Mouse (Mus musculus): ENCODE measurements around the gene Ubqlnl. TPM values are rescaled to one million over a fixed set of nuclear protein-coding genes. Genes with fewer than 3 reads are reported as not detected.

Gene Ubqlnl
- polyA plus RNA-seq (2014; fragmentation: Nextera tagmentation; extraction: Ambion mirVana): not detected in 2 replicates

GRCm38 (mm10) chr7:104150456-104150855 lies at the start of gene Ubqlnl:
Gene Ubqlnl, minus strand, starts transcription at chr7:104150556.
- no peak within 1 kb of the TSS for H3K9ac ChIP-seq (replicated peaks; ENCODE audit: low read depth, low read length)
- no peak within 1 kb of the TSS for H3K4me3 ChIP-seq (ENCODE audit: low read depth, low read length)
- no peaks in the 10 kb centered on the region for H3K36me3 ChIP-seq (ENCODE audit: control insufficient read depth, insufficient read depth, low read length)
- H3K4me2 ChIP-seq (replicated peaks; ENCODE audit: low read depth, low read length): no peak within 1 kb of the TSS
- no peak within 1 kb of the TSS for H3K27ac ChIP-seq (ENCODE audit: low read length)
- WGBS: 84% methylated on average over 2 of the region's 2 CpGs
- H3K4me1 ChIP-seq (ENCODE audit: control insufficient read depth, insufficient read depth, low read length): no peaks in the 10 kb centered on the region
- H3K9me3 ChIP-seq (ENCODE audit: control insufficient read depth, low read depth, low read length): no peaks in the 10 kb centered on the region
- no peaks in the 10 kb centered on the region for H3K27me3 ChIP-seq (ENCODE audit: control insufficient read depth, insufficient read depth, low read length)
- no peak for ATAC-seq (ENCODE audit: insufficient number of reproducible peaks, insufficient read depth, low FRiP score, low read depth)

GRCm38 (mm10) chr7:104199822-104200221 lies 49.5 kb upstream of the Ubqlnl start:
- Histone ChIP-seq H3K9ac (replicated peaks; ENCODE audit: low read depth, low read length) (no peak overlapping the region), H3K27me3 (ENCODE audit: control insufficient read depth, insufficient read depth, low read length) (no peaks in the 10 kb centered on the region), H3K9me3 (ENCODE audit: control insufficient read depth, low read depth, low read length) (no peaks in the 10 kb centered on the region), H3K4me1 (ENCODE audit: control insufficient read depth, insufficient read depth, low read length) (no peaks in the 10 kb centered on the region), H3K36me3 (ENCODE audit: control insufficient read depth, insufficient read depth, low read length) (no peaks in the 10 kb centered on the region), H3K4me3 (ENCODE audit: low read depth, low read length) (no peak overlapping the region), H3K4me2 (replicated peaks; ENCODE audit: low read depth, low read length) (no peak overlapping the region), H3K27ac (ENCODE audit: low read length) (no peak overlapping the region)
- 5% methylated on average over 5 of the region's 5 CpGs for WGBS
- peak; percentile 65; the same call in 1 of the 2 replicates for ATAC-seq (ENCODE audit: insufficient number of reproducible peaks, insufficient read depth, low FRiP score, low read depth)

GRCm38 (mm10) chr7:104195885-104196284 lies 45.5 kb upstream of the Ubqlnl start, which contains the start of gene Olfr649:
Gene Olfr649, minus strand, starts transcription at chr7:104195985.
- H3K9ac ChIP-seq (replicated peaks; ENCODE audit: low read depth, low read length): no peak within 1 kb of the TSS
- H3K4me3 ChIP-seq (ENCODE audit: low read depth, low read length): no peak within 1 kb of the TSS
- H3K4me1 ChIP-seq (ENCODE audit: control insufficient read depth, insufficient read depth, low read length): no peaks in the 10 kb centered on the region
- no peaks in the 10 kb centered on the region for H3K36me3 ChIP-seq (ENCODE audit: control insufficient read depth, insufficient read depth, low read length)
- no peak within 1 kb of the TSS for H3K4me2 ChIP-seq (replicated peaks; ENCODE audit: low read depth, low read length)
- no peaks in the 10 kb centered on the region for H3K27me3 ChIP-seq (ENCODE audit: control insufficient read depth, insufficient read depth, low read length)
- 84% methylated on average over 6 of the region's 6 CpGs for WGBS
- H3K9me3 ChIP-seq (ENCODE audit: control insufficient read depth, low read depth, low read length): no peaks in the 10 kb centered on the region
- no peak for ATAC-seq (ENCODE audit: insufficient number of reproducible peaks, insufficient read depth, low FRiP score, low read depth)
- no peak within 1 kb of the TSS for H3K27ac ChIP-seq (ENCODE audit: low read length)

- Histone ChIP-seq H3K9me3 (ENCODE audit: control insufficient read depth, low read depth, low read length) (no peaks in the 10 kb centered on the region), H3K4me2 (replicated peaks; ENCODE audit: low read depth, low read length) (no peak overlapping the region), H3K27me3 (ENCODE audit: control insufficient read depth, insufficient read depth, low read length) (no peaks in the 10 kb centered on the region), H3K9ac (replicated peaks; ENCODE audit: low read depth, low read length) (no peak overlapping the region), H3K4me1 (ENCODE audit: control insufficient read depth, insufficient read depth, low read length) (no peaks in the 10 kb centered on the region), H3K36me3 (ENCODE audit: control insufficient read depth, insufficient read depth, low read length) (no peaks in the 10 kb centered on the region), H3K27ac (ENCODE audit: low read length) (no peak overlapping the region), H3K4me3 (ENCODE audit: low read depth, low read length) (no peak overlapping the region)
- no peak for ATAC-seq (ENCODE audit: insufficient number of reproducible peaks, insufficient read depth, low FRiP score, low read depth)
- WGBS: 58% methylated on average over 9 of the region's 9 CpGs
Measured at GRCm38 (mm10) chr7:104191275-104191674, 40.9 kb upstream of the Ubqlnl start.

GRCm38 (mm10) chr7:104183292-104183691 lies 32.9 kb upstream of the Ubqlnl start, which contains the start of gene Olfr648:
Gene Olfr648, minus strand, starts transcription at chr7:104183392.
- H3K9ac ChIP-seq (replicated peaks; ENCODE audit: low read depth, low read length): no peak within 1 kb of the TSS
- H3K4me1 ChIP-seq (ENCODE audit: control insufficient read depth, insufficient read depth, low read length): no peaks in the 10 kb centered on the region
- H3K9me3 ChIP-seq (ENCODE audit: control insufficient read depth, low read depth, low read length): no peaks in the 10 kb centered on the region
- ATAC-seq (ENCODE audit: insufficient number of reproducible peaks, insufficient read depth, low FRiP score, low read depth): no peak
- H3K4me2 ChIP-seq (replicated peaks; ENCODE audit: low read depth, low read length): no peak within 1 kb of the TSS
- no peak within 1 kb of the TSS for H3K27ac ChIP-seq (ENCODE audit: low read length)
- WGBS: 87% methylated on average over 2 of the region's 2 CpGs
- no peaks in the 10 kb centered on the region for H3K27me3 ChIP-seq (ENCODE audit: control insufficient read depth, insufficient read depth, low read length)
- H3K36me3 ChIP-seq (ENCODE audit: control insufficient read depth, insufficient read depth, low read length): no peaks in the 10 kb centered on the region
- no peak within 1 kb of the TSS for H3K4me3 ChIP-seq (ENCODE audit: low read depth, low read length)

- H3K9me3 ChIP-seq (ENCODE audit: control insufficient read depth, low read depth, low read length): no peaks in the 10 kb centered on the region
- no peak for ATAC-seq (ENCODE audit: insufficient number of reproducible peaks, insufficient read depth, low FRiP score, low read depth)
- WGBS: 88% methylated on average over 1 of the region's 1 CpGs
- H3K9ac ChIP-seq (replicated peaks; ENCODE audit: low read depth, low read length): no peak overlapping the region
- no peaks in the 10 kb centered on the region for H3K4me1 ChIP-seq (ENCODE audit: control insufficient read depth, insufficient read depth, low read length)
- no peak overlapping the region for H3K4me2 ChIP-seq (replicated peaks; ENCODE audit: low read depth, low read length)
- no peak overlapping the region for H3K27ac ChIP-seq (ENCODE audit: low read length)
- no peak overlapping the region for H3K4me3 ChIP-seq (ENCODE audit: low read depth, low read length)
- no peaks in the 10 kb centered on the region for H3K36me3 ChIP-seq (ENCODE audit: control insufficient read depth, insufficient read depth, low read length)
- H3K27me3 ChIP-seq (ENCODE audit: control insufficient read depth, insufficient read depth, low read length): no peaks in the 10 kb centered on the region
Measured at GRCm38 (mm10) chr7:104179074-104179473, 28.7 kb upstream of the Ubqlnl start.

GRCm38 (mm10) chr7:104178422-104179054 lies 28.2 kb upstream of the Ubqlnl start:
- Histone ChIP-seq H3K4me2 (replicated peaks; ENCODE audit: low read depth, low read length) (no peak overlapping the region), H3K27ac (ENCODE audit: low read length) (no peak overlapping the region), H3K9me3 (ENCODE audit: control insufficient read depth, low read depth, low read length) (no peaks in the 10 kb centered on the region), H3K4me1 (ENCODE audit: control insufficient read depth, insufficient read depth, low read length) (no peaks in the 10 kb centered on the region), H3K36me3 (ENCODE audit: control insufficient read depth, insufficient read depth, low read length) (no peaks in the 10 kb centered on the region), H3K27me3 (ENCODE audit: control insufficient read depth, insufficient read depth, low read length) (no peaks in the 10 kb centered on the region), H3K9ac (replicated peaks; ENCODE audit: low read depth, low read length) (no peak overlapping the region), H3K4me3 (ENCODE audit: low read depth, low read length) (no peak overlapping the region)
- WGBS: 74% methylated on average over 5 of the region's 5 CpGs
- ATAC-seq (ENCODE audit: insufficient number of reproducible peaks, insufficient read depth, low FRiP score, low read depth): no peak

GRCm38 (mm10) chr7:104175085-104175484 lies 24.7 kb upstream of the Ubqlnl start:
- no peak overlapping the region for H3K27ac ChIP-seq (ENCODE audit: low read length)
- H3K4me3 ChIP-seq (ENCODE audit: low read depth, low read length): no peak overlapping the region
- no peak for ATAC-seq (ENCODE audit: insufficient number of reproducible peaks, insufficient read depth, low FRiP score, low read depth)
- H3K36me3 ChIP-seq (ENCODE audit: control insufficient read depth, insufficient read depth, low read length): no peaks in the 10 kb centered on the region
- H3K9me3 ChIP-seq (ENCODE audit: control insufficient read depth, low read depth, low read length): no peaks in the 10 kb centered on the region
- WGBS: 85% methylated on average over 1 of the region's 1 CpGs
- H3K9ac ChIP-seq (replicated peaks; ENCODE audit: low read depth, low read length): no peak overlapping the region
- H3K4me1 ChIP-seq (ENCODE audit: control insufficient read depth, insufficient read depth, low read length): no peaks in the 10 kb centered on the region
- no peak overlapping the region for H3K4me2 ChIP-seq (replicated peaks; ENCODE audit: low read depth, low read length)
- no peaks in the 10 kb centered on the region for H3K27me3 ChIP-seq (ENCODE audit: control insufficient read depth, insufficient read depth, low read length)
